In the genomic region with DNA sequence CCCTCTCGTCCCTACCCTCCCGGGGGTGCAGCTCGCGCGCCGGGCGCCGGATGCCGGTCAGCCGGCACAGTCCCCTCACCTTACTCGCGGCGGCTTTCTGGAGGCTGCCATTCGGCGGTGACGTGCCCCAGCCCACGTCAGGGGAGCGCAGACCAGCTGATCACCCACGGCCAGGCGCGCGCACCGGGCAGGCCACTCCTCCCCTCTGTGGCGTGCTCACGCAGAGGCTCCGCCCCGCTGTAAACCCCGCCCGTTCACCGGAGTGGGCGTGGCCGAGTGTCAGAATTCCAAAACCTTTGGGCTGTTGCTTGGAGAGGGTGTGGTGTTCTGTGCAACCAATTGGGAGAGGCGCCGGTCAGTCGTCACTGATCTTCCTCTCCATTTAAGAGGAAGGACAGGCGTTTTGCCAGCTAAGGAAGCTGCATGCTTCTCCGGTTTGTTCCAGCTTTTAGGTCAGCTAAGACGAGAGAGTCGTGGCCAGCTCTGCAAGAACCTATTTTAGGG, we compare ENCODE assay signal across 8 mouse cellular contexts. TPM values are rescaled to one million over a fixed set of nuclear protein-coding genes. Genes with fewer than 3 reads are reported as not detected.
DNase-seq lines count a peak whose midpoint lies in the region; ATAC-seq and TF ChIP-seq lines count a peak whose summit lies in the region.

No protein-coding gene starts in this region.

- H3K27ac ChIP-seq in MEL (ENCODE audit: control insufficient read depth, low read depth, low read length), result peak overlapping the region; percentile 50
- peak overlapping the region; percentile 73 for H3K27ac ChIP-seq in cerebellum, adult 2 months (ENCODE audit: insufficient read depth, low read length)
- peak overlapping the region; percentile 95 for H3K27ac ChIP-seq in hindbrain, embryonic 10.5 days
- peak overlapping the region; percentile 92 for H3K27ac ChIP-seq in lung, postnatal 0 days (ENCODE audit: low read length)

- ATAC-seq in lung, postnatal 0 days, result peak; percentile 98

- TF ChIP-seq POLR2A in MEL (IDR thresholded peaks at IDR 0.05; ENCODE audit: control insufficient read depth in 1 of 2, insufficient read depth in 1 of 2, low read depth in 1 of 2, low read length in 2 of 2, poor library complexity in 1 of 2), result peak; percentile 90 to 96
- TF ChIP-seq POLR2A in cerebellum, adult 2 months (IDR thresholded peaks at IDR 0.05; ENCODE audit: borderline replicate concordance, insufficient read depth, low read length), result peak; percentile 64

- H3K9ac ChIP-seq in MEL (ENCODE audit: control insufficient read depth, low read depth, low read length, poor library complexity, severe bottlenecking), result peak overlapping the region; percentile 79
- peak overlapping the region; percentile 79 for H3K9ac ChIP-seq in lung, postnatal 0 days (replicated peaks; ENCODE audit: low read depth)

- DNase-seq in MEL (ENCODE audit: low read depth, low spot score), result peak; percentile 97
- DNase-seq in cerebellum, adult 2 months, result peak; percentile 98 to 99
- peak; percentile 98 for DNase-seq in forelimb bud, embryonic 11.5 days (ENCODE audit: low read depth, low spot score)
- peak; percentile 100 for DNase-seq in hindbrain, embryonic 10.5 days (ENCODE audit: low spot score)
- DNase-seq in layer of hippocampus, adult 9-11 months, result peak; percentile 97
- peak; percentile 99 for DNase-seq in lung, postnatal 0 days (ENCODE audit: low spot score)
- DNase-seq in ovary, postnatal 14 days (ENCODE audit: low spot score), result peak; percentile 99
- DNase-seq in thymus, postnatal 14 days, result peak; percentile 91

- H3K27me3 ChIP-seq in MEL (ENCODE audit: control insufficient read depth in 1 of 2, insufficient read depth in 2 of 2, low read length in 2 of 2), result no peaks in the 10 kb centered on the region
- H3K27me3 ChIP-seq in cerebellum, adult 2 months (ENCODE audit: control insufficient read depth, insufficient read depth, low read length), result no peaks in the 10 kb centered on the region
- no peaks in the 10 kb centered on the region for H3K27me3 ChIP-seq in hindbrain, embryonic 10.5 days (ENCODE audit: insufficient read depth, poor library complexity, severe bottlenecking)
- no peaks in the 10 kb centered on the region for H3K27me3 ChIP-seq in lung, postnatal 0 days (replicated peaks; ENCODE audit: insufficient read depth, low read length)

- TF ChIP-seq RAD21 in MEL (IDR thresholded peaks at IDR 0.05; ENCODE audit: low read depth, low read length), result no peak

- H3K4me2 ChIP-seq in lung, postnatal 0 days (replicated peaks; ENCODE audit: low read depth, low read length), result peak overlapping the region; percentile 75

- H3K4me1 ChIP-seq in MEL (ENCODE audit: control insufficient read depth in 1 of 2, insufficient read depth in 2 of 2, low read length in 2 of 2), result peaks cover 16 to 33% of the 10 kb centered on the region in 2 experiments
- peaks cover 12% of the 10 kb centered on the region for H3K4me1 ChIP-seq in cerebellum, adult 2 months (ENCODE audit: control insufficient read depth, insufficient read depth, low read length)
- H3K4me1 ChIP-seq in hindbrain, embryonic 10.5 days (replicated peaks), result peaks cover 23% of the 10 kb centered on the region
- peaks cover 28% of the 10 kb centered on the region; the same call in 1 of the 2 replicates for H3K4me1 ChIP-seq in lung, postnatal 0 days (ENCODE audit: insufficient read depth, low read depth, low read length)

- H3K36me3 ChIP-seq in MEL (ENCODE audit: control insufficient read depth in 1 of 2, insufficient read depth in 2 of 2, low read length in 2 of 2), result peaks cover 0 to 40% of the 10 kb centered on the region in 2 experiments; a peak in 2 of 4 replicates
- H3K36me3 ChIP-seq in hindbrain, embryonic 10.5 days, result no peaks in the 10 kb centered on the region
- H3K36me3 ChIP-seq in lung, postnatal 0 days (ENCODE audit: insufficient read depth, low read length), result no peaks in the 10 kb centered on the region

- TF ChIP-seq CTCF in MEL (IDR thresholded peaks at IDR 0.05 in 2 of 3, conservative IDR thresholded peaks at IDR 0.05 in 1 of 3; ENCODE audit: control insufficient read depth in 1 of 3, insufficient read depth in 1 of 3, low read depth in 2 of 3, low read length in 3 of 3, poor library complexity in 1 of 3, severe bottlenecking in 1 of 3), result no peak
- TF ChIP-seq CTCF in cerebellum, adult 2 months (IDR thresholded peaks at IDR 0.05; ENCODE audit: borderline replicate concordance, insufficient read depth, low read depth, low read length), result no peak
- TF ChIP-seq CTCF in lung, postnatal 0 days (IDR thresholded peaks at IDR 0.05), result no peak

- under 1% methylated on average over 39 of the region's 39 CpGs for WGBS in cerebellum, adult 2 months
- under 1% methylated on average over 39 of the region's 39 CpGs for WGBS in hindbrain, embryonic 10.5 days
- WGBS in lung, postnatal 0 days, result 1% methylated on average over 34 of the region's 39 CpGs

- peaks cover 39% of the 10 kb centered on the region for H3K79me2 ChIP-seq in MEL (ENCODE audit: control insufficient read depth, insufficient read depth, low read length, poor library complexity)

- 0 out of 4 replicates have a peak, but pooled peaks of 1 of the 2 experiments have one; percentile 28 for TF ChIP-seq EP300 in MEL (IDR thresholded peaks at IDR 0.05; ENCODE audit: low read depth in 1 of 2, low read length in 2 of 2)
- TF ChIP-seq EP300 in lung, postnatal 0 days (IDR thresholded peaks at IDR 0.05), result peak; percentile 70; the same call in 1 of the 2 replicates

- H3K9me3 ChIP-seq in MEL (replicated peaks; ENCODE audit: insufficient read depth, low read length), result no peaks in the 10 kb centered on the region
- H3K9me3 ChIP-seq in hindbrain, embryonic 10.5 days, result no peaks in the 10 kb centered on the region
- no peaks in the 10 kb centered on the region for H3K9me3 ChIP-seq in lung, postnatal 0 days (ENCODE audit: low read length)

- peak overlapping the region; percentile 73 to 80 for H3K4me3 ChIP-seq in MEL (ENCODE audit: control insufficient read depth in 1 of 2, insufficient read depth in 1 of 2, low read depth in 2 of 2, low read length in 2 of 2)
- H3K4me3 ChIP-seq in cerebellum, adult 2 months (replicated peaks; ENCODE audit: insufficient read depth, low read depth, low read length), result peak overlapping the region; percentile 73
- H3K4me3 ChIP-seq in hindbrain, embryonic 10.5 days, result peak overlapping the region; percentile 86
- H3K4me3 ChIP-seq in lung, postnatal 0 days (ENCODE audit: low read depth, low read length), result peak overlapping the region; percentile 83

TF ChIP-seq in MEL, 35 proteins besides CTCF, POLR2A, EP300 and RAD21:
- TF ChIP-seq KAT2A (conservative IDR thresholded peaks at IDR 0.05; ENCODE audit: low read depth, low read length) (0 out of 2 replicates have a peak, but pooled peaks have one; percentile 11), ZMIZ1 (IDR thresholded peaks at IDR 0.05; ENCODE audit: low read depth, low read length) (peak; percentile 90), ZKSCAN1 (IDR thresholded peaks at IDR 0.05; ENCODE audit: low read depth, low read length) (no peak), MEF2A (IDR thresholded peaks at IDR 0.05; ENCODE audit: extremely low read depth, insufficient replicate concordance, low read depth, low read length, poor library complexity, severe bottlenecking) (no peak), ELF1 (IDR thresholded peaks at IDR 0.05; ENCODE audit: low read depth, low read length) (no peak; the same call in 1 of the 2 replicates), NELFE (IDR thresholded peaks at IDR 0.05; ENCODE audit: low read depth, low read length) (peak; percentile 87), SIN3A (IDR thresholded peaks at IDR 0.05; ENCODE audit: low read length) (peak; percentile 97), ETS1 (IDR thresholded peaks at IDR 0.05; ENCODE audit: low read depth, low read length) (peak; percentile 94), NRF1 (IDR thresholded peaks at IDR 0.05; ENCODE audit: insufficient read depth, low read depth, low read length, poor library complexity, severe bottlenecking) (peak; percentile 70), RCOR1 (IDR thresholded peaks at IDR 0.05; ENCODE audit: low read depth, low read length) (no peak), TCF12 (IDR thresholded peaks at IDR 0.05; ENCODE audit: low read depth, low read length) (peak; percentile 23; the same call in 1 of the 2 replicates), TBP (IDR thresholded peaks at IDR 0.05; ENCODE audit: low read depth, low read length) (peak; percentile 92), MXI1 (IDR thresholded peaks at IDR 0.05; ENCODE audit: low read depth, low read length) (peak; percentile 91), HCFC1 (IDR thresholded peaks at IDR 0.05; ENCODE audit: low read depth, low read length) (peak; percentile 78; the same call in 1 of the 2 replicates), JUND (IDR thresholded peaks at IDR 0.05; ENCODE audit: low read depth, low read length) (no peak), POLR2AphosphoS5 (IDR thresholded peaks at IDR 0.05; ENCODE audit: borderline replicate concordance, low read depth, low read length) (no peak), ZNF384 (IDR thresholded peaks at IDR 0.05; ENCODE audit: low read depth, low read length) (no peak; the same call in 1 of the 2 replicates), USF1 (IDR thresholded peaks at IDR 0.05; ENCODE audit: low read depth, low read length) (peak; percentile 90), BHLHE40 (IDR thresholded peaks at IDR 0.05; ENCODE audit: borderline replicate concordance, low read depth, low read length) (no peak), CHD2 (IDR thresholded peaks at IDR 0.05; ENCODE audit: low read length) (no peak), MYC (IDR thresholded peaks at IDR 0.05; ENCODE audit: low read depth, low read length) (0 out of 2 replicates have a peak, but pooled peaks have one; percentile 15), MAZ (IDR thresholded peaks at IDR 0.05; ENCODE audit: low read depth, low read length) (peak; percentile 43; the same call in 1 of the 2 replicates), CHD1 (IDR thresholded peaks at IDR 0.05; ENCODE audit: low read depth, low read length) (no peak), SMC3 (IDR thresholded peaks at IDR 0.05; ENCODE audit: low read depth, low read length) (no peak), POLR2AphosphoS2 (IDR thresholded peaks at IDR 0.05; ENCODE audit: low read length) (peak; percentile 85), MAX (IDR thresholded peaks at IDR 0.05; ENCODE audit: low read length) (peak; percentile 39)

RNA-seq across cellular contexts. Expression of a gene that starts 1.5 kb away (rescaled TPM):
- 459 and 531 TPM in 2 replicates for total RNA-seq in MEL (2012; rRNA removed)
- 100 to 1,000 TPM; 428 to 526 TPM for polyA plus RNA-seq in MEL (2012; ENCODE audit: insufficient read depth in 1 of 2, insufficient read length in 2 of 2, low read depth in 1 of 2, low replicate concordance in 2 of 2, missing spikeins in 1 of 2)
- polyA plus RNA-seq in cerebellum, adult 2 months (2012; rRNA removed), result 58.8 and 60.5 TPM in 2 replicates
- 153 and 156 TPM in 2 replicates for polyA plus RNA-seq in hindbrain, embryonic 10.5 days (2016; fragmentation: Nextera tagmentation; extraction: Ambion mirVana)
- 109 and 112 TPM in 2 replicates for polyA plus RNA-seq in lung, postnatal 0 days (2015; fragmentation: Nextera tagmentation; extraction: Ambion mirVana)

Comparison
In these comparisons a context has a peak if more than half of its experiments do, and no peak if none do; other contexts are left out.
1. Peak in every context shown above with its lines: DNase-seq, ATAC-seq, H3K4me3 ChIP-seq and H3K27ac ChIP-seq.